24 mouse cellular contexts compared by ENCODE assay signal in genomic region chr8:47182771-47183558, GRCm38 (mm10).
DNase-seq lines count a peak whose midpoint lies in the region; ATAC-seq and TF ChIP-seq lines count a peak whose summit lies in the region.
"Had no signal": no experiment of that assay in that cellular context is flagged by ENCODE, and none has a peak within 500 bp of the region (broad histone marks: within the 10 kb centered on the region; RNA-seq: fewer than 3 reads in every experiment).

No protein-coding gene starts in this region.

- 79% methylated on average over 6 of the region's 6 CpGs for WGBS in midbrain, postnatal 0 days
- WGBS in midbrain, embryonic 16.5 days: 75% methylated on average over 6 of the region's 6 CpGs

- no peaks in the 10 kb centered on the region for H3K27me3 ChIP-seq in midbrain, postnatal 0 days (ENCODE audit: insufficient read depth, low read length)
- H3K27me3 ChIP-seq in midbrain, embryonic 16.5 days (ENCODE audit: control insufficient read depth, insufficient read depth, low read depth, low read length): no peaks in the 10 kb centered on the region
- H3K27me3 ChIP-seq: forebrain, embryonic 13.5 days; heart, embryonic 13.5 days had no signal

- no peak overlapping the region for H3K27ac ChIP-seq in midbrain, postnatal 0 days (ENCODE audit: low read depth, low read length)
- no peak overlapping the region for H3K27ac ChIP-seq in midbrain, embryonic 16.5 days (ENCODE audit: low read length)
- H3K27ac ChIP-seq: forebrain, embryonic 10.5 days; forebrain, embryonic 13.5 days; heart, embryonic 10.5 days; heart, embryonic 13.5 days; hindbrain, embryonic 10.5 days; hindbrain, embryonic 14.5 days had no signal

- H3K36me3 ChIP-seq in midbrain, postnatal 0 days (ENCODE audit: insufficient read depth, low read length): peaks cover 14% of the 10 kb centered on the region
- peaks cover 13% of the 10 kb centered on the region for H3K36me3 ChIP-seq in midbrain, embryonic 16.5 days (ENCODE audit: control insufficient read depth, insufficient read depth, low read length)

- intact Hi-C loops in heart, postnatal 10 days (cut with DNase I): no loop called here

- no peak overlapping the region for H3K9ac ChIP-seq in midbrain, postnatal 0 days (replicated peaks; ENCODE audit: low read length, poor library complexity, severe bottlenecking)
- no peak overlapping the region for H3K9ac ChIP-seq in midbrain, embryonic 16.5 days (ENCODE audit: low read depth, low read length)
- H3K9ac ChIP-seq: forebrain, embryonic 13.5 days; heart, embryonic 13.5 days; hindbrain, embryonic 14.5 days had no signal

- no peak for TF ChIP-seq CTCF in midbrain, postnatal 0 days (IDR thresholded peaks at IDR 0.05)

- DNase-seq in heart, adult 8-10 months (ENCODE audit: low spot score): peak; percentile 10
- DNase-seq in heart, postnatal 10 days: no peak
- DNase-seq in midbrain, postnatal 0 days (ENCODE audit: low spot score): peak; percentile 40
- no peak for DNase-seq in gastrocnemius, adult 18-20 months (ENCODE audit: low spot score)
- DNase-seq: adrenal gland, adult 2 months; adrenal gland, postnatal 14 days; cerebellum, adult 11 months; cerebellum, adult 2 months; cerebellum, adult 9-11 months; cerebellum, postnatal 25 days; gastrocnemius, postnatal 25 days; heart, adult 18-20 months had no signal

- no peak overlapping the region for H3K4me2 ChIP-seq in midbrain, postnatal 0 days (ENCODE audit: low read depth, low read length, poor library complexity, severe bottlenecking)
- no peak overlapping the region for H3K4me2 ChIP-seq in midbrain, embryonic 16.5 days (ENCODE audit: low read length)
- H3K4me2 ChIP-seq: forebrain, embryonic 13.5 days; heart, embryonic 13.5 days; hindbrain, embryonic 14.5 days had no signal

- no peak overlapping the region for H3K4me3 ChIP-seq in midbrain, postnatal 0 days (ENCODE audit: low read depth, low read length)
- H3K4me3 ChIP-seq in midbrain, embryonic 16.5 days (ENCODE audit: low read depth, low read length): no peak overlapping the region
- H3K4me3 ChIP-seq: forebrain, embryonic 10.5 days; forebrain, embryonic 13.5 days; heart, embryonic 10.5 days; heart, embryonic 13.5 days; hindbrain, embryonic 10.5 days had no signal

- no peaks in the 10 kb centered on the region for H3K9me3 ChIP-seq in midbrain, postnatal 0 days (ENCODE audit: low read length)
- H3K9me3 ChIP-seq in midbrain, embryonic 16.5 days (replicated peaks; ENCODE audit: control insufficient read depth, low read length, poor library complexity, severe bottlenecking): no peaks in the 10 kb centered on the region; the same call in 1 of the 2 replicates
- H3K9me3 ChIP-seq: forebrain, embryonic 10.5 days; forebrain, embryonic 13.5 days; heart, embryonic 10.5 days; heart, embryonic 13.5 days; hindbrain, embryonic 10.5 days had no signal

- H3K4me1 ChIP-seq in midbrain, postnatal 0 days (ENCODE audit: insufficient read depth, low read length): no peaks in the 10 kb centered on the region
- H3K4me1 ChIP-seq in midbrain, embryonic 16.5 days (ENCODE audit: control insufficient read depth, insufficient read depth, low read length): peaks cover 10% of the 10 kb centered on the region; the same call in 1 of the 2 replicates
- H3K4me1 ChIP-seq: heart, embryonic 10.5 days had no signal

- no peak for ATAC-seq in midbrain, postnatal 0 days (ENCODE audit: low FRiP score)
- no peak for ATAC-seq in midbrain, embryonic 16.5 days
- ATAC-seq in megakaryocyte, adult 5-6 weeks (ENCODE audit: poor library complexity, severe bottlenecking): peak; percentile 51; the same call in 1 of the 2 replicates
- ATAC-seq in frontal cortex, adult (ENCODE audit: low TSS enrichment): no peak
- ATAC-seq: CD4-positive, CD25-positive, alpha-beta regulatory T cell, adult 4 months; forebrain, embryonic 13.5 days; forebrain, embryonic 16.5 days; intestine, postnatal 0 days had no signal

Comparison
In these comparisons a context has a peak if more than half of its experiments do, and no peak if none do; other contexts are left out.
1. DNase-seq: peak in heart, adult 8-10 months (single experiment) and midbrain, postnatal 0 days (single experiment); none in heart, postnatal 10 days (0 of 2) and gastrocnemius, adult 18-20 months (single experiment).